Mouse (Mus musculus) urinary bladder, postnatal 14 days (tissue): ENCODE results near the gene Usp2.

Experiments used
- DNase-seq: peaks from one replicate; pipeline ENCODE4 v3.0.0; 2021; ENCODE audit warnings: low spot score

Usp2 gene

DNA sequence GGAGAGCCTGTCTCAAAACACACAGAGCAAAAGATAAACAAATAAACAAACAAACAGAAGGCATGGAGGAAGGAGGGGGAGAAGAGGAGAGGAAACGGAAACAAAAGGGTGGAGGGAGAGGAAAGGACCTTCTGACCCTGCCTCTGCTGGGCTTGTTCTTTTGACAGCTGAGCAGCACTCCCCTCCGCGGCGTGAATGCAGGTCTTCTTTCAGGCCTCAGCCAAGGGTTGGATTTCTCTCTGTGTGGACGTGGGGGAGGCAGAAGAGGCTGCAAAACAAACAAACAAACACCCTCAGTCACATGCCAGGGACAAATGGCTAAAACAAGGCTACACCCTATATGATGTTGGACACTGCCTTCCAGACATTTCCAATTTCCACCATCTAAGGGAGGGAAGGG, 58.2 kb downstream of the Usp2 start:
- no peak for DNase-seq

DNA sequence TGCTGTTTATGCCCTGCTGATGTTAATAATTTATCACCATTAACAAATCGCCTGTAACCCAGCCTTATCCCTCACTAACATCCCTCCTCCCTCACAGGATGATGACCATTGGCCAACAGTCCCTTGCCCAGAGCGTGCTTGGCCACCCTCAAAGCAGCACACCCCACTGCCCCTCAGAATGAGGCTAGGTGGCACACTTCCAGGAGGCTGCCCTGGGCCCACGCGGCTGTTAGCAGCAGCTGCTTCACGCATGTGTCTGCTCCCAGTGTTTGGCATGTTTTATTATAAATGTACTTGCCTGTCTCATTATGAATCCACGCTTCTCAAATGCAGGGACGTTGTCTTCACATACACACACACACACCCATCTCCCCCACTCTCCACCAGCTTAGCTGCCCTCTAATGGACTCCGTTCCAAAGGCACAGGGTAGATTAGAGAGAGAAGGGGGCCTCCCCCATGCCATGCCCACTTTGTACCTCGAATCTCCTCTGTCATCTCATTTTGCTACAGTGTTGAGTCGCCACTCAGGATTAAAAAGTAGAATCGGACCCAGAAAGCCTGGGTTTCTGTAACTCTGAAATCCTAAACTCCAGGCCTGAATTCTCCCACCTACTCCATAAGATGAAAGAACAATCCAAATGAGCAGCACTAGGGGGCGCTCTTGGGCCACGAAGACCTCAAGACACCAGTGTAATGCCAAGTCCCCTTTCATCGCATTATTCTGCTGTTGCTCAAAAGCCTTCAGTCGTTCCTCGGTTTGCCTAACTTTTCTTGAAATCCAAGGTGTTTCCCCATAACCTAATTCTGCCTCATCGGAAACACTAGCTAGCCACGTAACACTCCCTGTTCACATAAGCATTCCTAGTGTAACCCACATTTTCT, 59.0 kb downstream of the Usp2 start:
- peak; percentile 87 for DNase-seq

GRCm38 (mm10) chr9:44126746-44127145, 59.9 kb downstream of the Usp2 start:
- no peak for DNase-seq

GRCm38 (mm10) chr9:44127351-44127801, 60.6 kb downstream of the Usp2 start:
- no peak for DNase-seq

GRCm38 (mm10) chr9:44129633-44130032, 62.8 kb downstream of the Usp2 start:
- no peak for DNase-seq

DNA sequence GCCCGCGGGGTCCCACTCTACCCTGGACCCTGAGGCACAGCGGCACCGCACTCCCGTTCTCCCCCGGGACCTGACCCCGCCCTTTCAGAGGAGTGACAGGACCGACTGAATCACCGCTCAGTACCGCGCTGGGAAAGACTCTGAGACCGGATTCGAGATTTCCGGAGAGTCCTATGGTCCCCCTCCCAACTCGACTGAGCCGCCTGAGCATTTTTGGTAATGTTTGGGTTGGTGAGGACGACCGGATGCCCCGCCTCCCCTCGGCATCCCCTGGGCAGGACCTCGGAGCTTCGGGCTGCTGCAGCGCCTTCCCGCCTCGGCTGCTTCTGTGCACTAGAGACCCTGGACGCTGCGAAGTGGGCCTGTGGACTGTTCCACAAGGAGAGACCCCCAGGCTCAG, 63.2 kb downstream of the Usp2 start:
- DNase-seq, result peak; percentile 69

- DNase-seq, result no peak
These were observed 63.9 kb downstream of the Usp2 start for GRCm38 (mm10) chr9:44130581-44131275.

- no peak for DNase-seq
These were observed 64.4 kb downstream of the Usp2 start for GRCm38 (mm10) chr9:44131276-44131590.

DNA sequence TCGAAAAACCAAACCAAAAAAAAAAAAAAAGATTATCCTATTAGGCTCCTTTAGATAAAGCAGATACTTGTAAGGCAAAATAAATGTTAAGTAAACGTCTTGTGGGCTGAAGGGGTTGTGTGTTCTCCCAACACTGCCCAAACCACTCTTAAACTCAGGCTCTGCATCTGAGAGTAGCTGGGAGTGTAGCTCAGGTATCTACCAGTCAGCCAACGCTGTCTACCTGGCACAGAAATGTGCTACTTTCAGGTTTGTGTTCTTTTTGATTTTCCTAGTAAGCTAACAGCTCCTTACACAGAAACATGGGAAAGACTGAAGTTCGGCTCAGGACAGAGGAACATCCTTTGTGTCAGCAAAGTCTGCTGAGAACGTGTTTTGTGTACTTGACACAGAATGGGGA, 65.4 kb downstream of the Usp2 start:
- DNase-seq, result no peak

GRCm38 (mm10) chr9:44133287-44133686, 66.5 kb downstream of the Usp2 start:
- no peak for DNase-seq

DNA sequence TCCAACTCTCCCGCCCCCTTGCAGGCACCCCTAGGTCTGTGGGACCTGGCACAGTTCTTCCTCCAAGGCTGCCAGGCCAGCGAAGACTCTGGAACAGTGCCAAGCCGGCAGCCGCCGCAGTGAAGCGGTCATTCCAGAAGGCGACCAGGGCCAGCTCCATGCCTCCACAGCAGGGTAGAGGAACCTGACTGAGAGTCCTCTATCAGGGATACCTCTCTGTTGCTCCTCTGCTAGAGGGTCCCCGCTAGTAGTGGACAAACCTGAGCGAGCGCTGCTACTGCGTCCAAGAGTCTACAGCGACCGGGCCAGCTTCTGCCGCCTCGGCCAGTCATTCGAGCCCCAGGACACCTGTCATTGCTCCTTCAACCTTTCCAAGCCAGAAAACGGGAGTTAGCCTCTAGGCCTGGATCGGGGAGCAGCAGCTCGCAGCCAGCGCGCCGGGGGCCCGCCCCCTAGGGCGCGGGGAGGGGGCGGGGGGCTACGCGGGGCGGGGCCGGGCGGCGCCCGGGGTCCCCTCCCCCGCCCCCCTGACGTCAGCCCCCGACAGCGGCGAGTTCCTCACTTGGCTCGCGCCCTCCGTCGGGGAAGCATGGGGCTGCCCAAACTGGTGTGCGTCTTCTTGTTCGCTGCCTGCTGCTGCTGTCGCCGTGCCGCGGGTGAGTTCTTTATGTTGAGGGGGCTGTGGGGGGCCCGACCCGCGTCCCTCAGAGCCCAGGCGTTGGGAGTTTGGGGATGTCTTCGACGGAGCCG, 67.5 kb downstream of the Usp2 start, which contains the start of gene Mcam:
TSS of gene Mcam (plus strand) at position 369 of the 750 bp plus-strand sequence.
- DNase-seq, result peak; percentile 70

DNA sequence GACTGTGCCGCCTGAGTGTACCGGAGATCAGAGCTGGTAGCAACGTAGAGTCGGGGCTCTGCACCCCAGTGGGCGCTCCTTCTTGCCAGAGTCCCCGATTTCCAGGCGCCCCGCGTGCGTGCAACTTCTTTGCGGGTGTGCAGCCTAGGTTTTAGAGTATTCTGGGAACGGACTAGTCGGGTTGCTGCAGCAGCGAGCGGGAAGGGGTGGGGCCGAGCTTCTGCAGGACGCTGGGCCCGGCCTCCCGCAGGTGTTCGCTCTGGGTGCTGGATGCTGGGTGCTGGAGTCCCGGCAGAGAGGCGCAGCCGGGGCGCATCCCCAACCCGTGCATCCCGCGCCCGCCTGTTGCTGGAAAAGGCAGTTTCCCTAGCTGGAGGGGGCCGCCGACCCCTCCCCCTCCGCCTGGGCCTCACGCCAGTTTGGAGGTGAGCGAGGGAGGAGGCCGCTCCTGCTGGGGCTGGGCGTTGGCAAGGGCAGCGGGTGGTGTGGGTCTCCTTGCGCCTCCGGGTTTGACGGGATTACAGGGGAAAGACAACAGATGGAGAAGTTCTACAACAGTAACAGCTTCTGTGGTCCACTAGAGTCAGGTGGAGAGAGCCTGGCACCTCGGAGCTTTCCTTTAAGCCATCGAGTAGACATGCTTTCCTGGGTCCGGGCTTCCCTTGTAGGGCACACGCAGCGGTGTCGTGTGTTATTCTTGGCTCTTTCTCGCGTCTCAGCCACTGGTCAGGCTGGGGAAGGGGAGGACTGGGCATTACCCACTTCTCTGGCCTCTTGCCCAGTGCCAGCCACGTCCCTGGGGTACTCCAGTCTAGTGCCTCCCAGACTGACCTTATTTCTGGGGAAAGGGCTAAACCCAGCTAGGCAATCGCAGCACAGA, 68.3 kb downstream of the Usp2 start:
- peak; percentile 57 for DNase-seq

GRCm38 (mm10) chr9:44135731-44136411, 69.0 kb downstream of the Usp2 start:
- DNase-seq, result no peak

GRCm38 (mm10) chr9:44137846-44138245, 71.0 kb downstream of the Usp2 start:
- no peak for DNase-seq

DNA sequence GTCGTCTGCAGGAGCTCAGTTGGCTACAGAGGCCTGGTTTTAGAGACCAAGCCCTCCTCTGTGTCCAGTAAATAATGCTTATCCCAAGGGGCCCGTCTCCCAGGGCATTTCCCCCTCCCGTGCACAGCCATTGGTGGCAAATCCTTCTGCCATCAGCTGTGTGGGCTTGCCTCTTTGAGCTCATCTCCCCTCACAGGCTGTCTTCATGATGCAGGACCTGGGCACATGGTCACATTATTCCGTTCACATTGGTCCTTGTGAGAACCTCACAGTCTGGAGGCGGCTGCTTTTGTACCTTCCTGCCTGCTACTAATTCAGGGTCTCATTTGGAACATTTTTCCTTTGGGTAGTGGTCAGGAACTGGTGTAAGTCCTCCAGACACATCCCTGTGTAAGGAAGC, 75.1 kb downstream of the Usp2 start:
- DNase-seq, result no peak

DNA sequence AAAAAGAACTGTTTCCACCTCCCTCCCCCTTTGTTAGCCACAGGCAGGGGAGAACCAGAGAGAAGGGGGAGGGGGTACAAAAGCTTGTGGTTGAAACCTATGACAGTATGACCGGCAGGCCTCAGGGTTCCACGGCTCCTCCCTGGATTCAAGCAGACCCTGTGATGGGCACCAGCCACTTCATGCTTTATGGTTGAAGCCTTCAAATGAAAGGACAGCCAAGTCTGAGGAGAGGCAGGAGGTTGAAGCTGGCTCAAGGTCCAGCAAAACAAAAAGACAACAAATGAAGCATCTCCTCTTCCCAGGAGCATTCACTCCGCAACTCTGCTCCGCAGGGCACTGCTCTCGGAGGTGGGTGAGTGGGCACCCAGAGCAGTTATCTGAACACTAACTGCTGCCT, 76.6 kb downstream of the Usp2 start:
- no peak for DNase-seq

DNA sequence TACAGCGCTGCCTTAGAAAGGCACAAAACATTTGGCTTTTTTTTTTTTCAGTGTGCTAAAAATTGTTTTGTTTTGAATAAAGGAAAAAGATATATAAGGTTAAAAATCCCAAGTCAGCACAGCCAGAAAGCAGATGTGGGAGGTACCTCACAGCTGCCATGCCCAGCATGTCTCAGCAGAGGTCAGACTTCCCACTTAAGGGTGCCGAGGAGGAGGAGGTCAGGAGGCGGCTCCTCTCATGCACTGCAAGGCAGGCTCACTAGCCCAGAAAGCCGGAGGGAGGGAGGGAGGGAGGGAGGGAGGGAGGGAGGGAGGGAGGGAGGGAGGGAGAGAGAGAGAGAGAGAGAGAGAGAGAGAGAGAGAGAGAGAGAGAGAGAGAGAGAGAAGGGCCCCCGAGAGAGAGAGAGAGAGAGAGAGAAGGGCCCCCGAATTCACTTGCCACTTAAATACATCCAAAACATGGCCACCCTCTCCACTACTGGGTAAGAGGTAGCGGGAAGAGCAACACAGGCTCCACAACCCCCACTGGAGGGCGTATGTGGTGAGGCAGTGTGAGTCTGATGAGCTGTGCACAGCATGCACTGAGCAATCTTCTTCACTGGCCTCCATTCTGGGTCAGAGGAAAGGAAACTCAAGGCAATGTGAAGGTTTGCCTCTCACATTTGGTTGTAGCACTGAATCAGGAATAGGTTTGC, 77.3 kb downstream of the Usp2 start:
- DNase-seq, result no peak

- no peak for DNase-seq
These were observed 77.9 kb downstream of the Usp2 start for GRCm38 (mm10) chr9:44144718-44145060.
